Mouse (Mus musculus) embryonic fibroblast, embryonic 13.5 days (primary cell): ENCODE results near the gene Nppa. TPM values are rescaled to one million over a fixed set of nuclear protein-coding genes. Genes with fewer than 3 reads are reported as not detected.
A peak's percentile ranks its signal among the peaks of the same experiment; 100 is the strongest.

Experiments
- H3K27ac ChIP-seq: 2 replicates; pipeline ENCODE4 v1.5.1; 2012; ENCODE audit warnings: low read length, control low read depth, inconsistent platforms; ENCODE audit not compliant: insufficient read depth
- H3K4me1 ChIP-seq: 2 replicates; pipeline ENCODE4 v1.6.1; 2011; ENCODE audit warnings: low read length; ENCODE audit not compliant: control insufficient read depth, insufficient read depth
- H3K4me3 ChIP-seq: 2 replicates; pipeline ENCODE4 v1.5.1; 2011; ENCODE audit warnings: mild to moderate bottlenecking, control low read depth, low read length; ENCODE audit not compliant: insufficient read depth
- CTCF ChIP-seq: IDR thresholded peaks from 2 replicates; pipeline ENCODE4 v1.5.1; 2011; ENCODE audit warnings: mild to moderate bottlenecking, control low read depth, low read length, moderate library complexity, borderline replicate concordance; ENCODE audit not compliant: insufficient read depth
- POLR2A ChIP-seq: IDR thresholded peaks from 2 replicates; pipeline ENCODE4 v1.6.1; 2011; ENCODE audit warnings: low read depth, mild to moderate bottlenecking, control low read depth, low read length, moderate library complexity
- polyA plus RNA-seq: library from polyadenylated mRNA; stranded (reverse); fragments of >200 nt; gene quantifications from 2 replicates; pipeline ENCODE4 v1.2.4, GENCODE M21; 2011; ENCODE audit warnings: low read depth; ENCODE audit not compliant: missing spikeins, insufficient read length

Gene Nppa
- polyA plus RNA-seq: 1.4 TPM in 1 of 2 replicates, not detected in the other

DNA sequence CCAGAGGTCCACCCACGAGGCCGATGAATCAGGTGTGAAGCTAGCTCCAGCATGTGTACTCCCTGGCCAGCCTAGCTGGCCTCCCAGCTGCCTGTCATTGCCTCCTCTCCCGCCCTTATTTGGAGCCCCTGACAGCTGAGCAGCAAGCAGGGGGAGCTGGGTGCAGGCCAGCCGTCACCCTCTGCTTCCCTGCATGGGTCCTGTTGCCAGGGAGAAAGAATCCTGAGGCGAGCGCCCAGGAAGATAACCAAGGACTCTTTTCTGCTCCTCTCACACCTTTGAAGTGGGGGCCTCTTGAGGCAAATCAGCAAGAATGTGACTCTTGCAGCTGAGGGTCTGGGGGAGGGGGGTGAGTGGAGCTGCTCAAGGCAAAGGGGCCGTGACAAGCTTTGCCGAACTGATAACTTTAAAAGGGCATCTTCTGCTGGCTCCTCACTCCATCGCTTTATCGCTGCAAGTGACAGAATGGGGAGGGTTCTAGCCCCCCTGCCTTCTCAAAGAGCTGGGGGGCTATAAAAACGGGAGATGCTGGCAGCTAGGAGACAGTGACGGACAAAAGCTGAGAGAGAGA is at the start of gene Nppa:
TSS of gene Nppa (plus strand) at position 521 of the 571 bp plus-strand sequence.
- peaks cover 8% of the 10 kb centered on the region for H3K4me1 ChIP-seq
- TF ChIP-seq CTCF (no peak), POLR2A (no peak)
- no peak within 1 kb of the TSS for H3K27ac ChIP-seq
- no peak within 1 kb of the TSS for H3K4me3 ChIP-seq

DNA sequence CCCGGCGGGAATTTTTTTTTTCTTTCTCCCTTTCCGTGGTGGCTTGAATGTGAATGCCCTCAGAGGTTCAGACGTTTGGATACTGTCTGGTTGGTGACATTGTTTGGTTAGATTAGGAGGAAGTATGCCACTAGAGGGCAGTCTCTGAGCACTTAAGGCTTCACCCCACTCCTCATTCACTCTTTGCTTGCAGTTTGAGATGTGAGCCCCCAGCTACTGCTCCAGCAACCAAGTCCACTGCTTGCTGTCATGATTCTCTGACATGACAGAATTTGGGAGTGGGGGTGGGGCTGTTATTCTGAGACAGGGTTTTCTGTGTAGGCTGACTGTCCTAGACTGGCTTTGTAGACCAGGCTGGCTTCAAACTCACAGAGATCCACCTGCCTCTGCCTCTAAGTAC is 46.9 kb upstream of the Nppa start:
- H3K4me3 ChIP-seq: no peak overlapping the region
- H3K4me1 ChIP-seq: no peaks in the 10 kb centered on the region
- TF ChIP-seq CTCF: no peak
- TF ChIP-seq POLR2A: no peak
- no peak overlapping the region for H3K27ac ChIP-seq

DNA sequence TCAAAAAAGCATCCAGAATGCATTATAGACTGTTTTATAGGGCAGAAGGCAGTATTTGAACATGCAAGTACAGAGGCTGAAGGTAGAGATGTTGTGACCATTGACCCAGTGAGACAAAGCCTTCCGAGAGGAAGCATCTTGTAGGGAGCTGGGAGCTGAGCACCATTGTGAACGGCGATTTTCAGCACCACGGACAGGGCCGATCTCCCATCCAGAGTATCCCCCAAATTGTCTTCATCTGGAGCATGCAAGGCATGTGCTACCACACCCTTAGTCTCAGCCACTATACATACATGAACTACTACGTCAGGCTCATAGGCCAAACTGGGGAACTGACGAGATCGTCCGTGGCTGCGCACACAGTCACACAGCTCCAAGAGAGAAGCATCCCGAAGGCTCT is 43.4 kb upstream of the Nppa start:
- Histone ChIP-seq H3K27ac (no peak overlapping the region), H3K4me1 (no peaks in the 10 kb centered on the region), H3K4me3 (no peak overlapping the region)
- TF ChIP-seq POLR2A (no peak), CTCF (no peak)

DNA sequence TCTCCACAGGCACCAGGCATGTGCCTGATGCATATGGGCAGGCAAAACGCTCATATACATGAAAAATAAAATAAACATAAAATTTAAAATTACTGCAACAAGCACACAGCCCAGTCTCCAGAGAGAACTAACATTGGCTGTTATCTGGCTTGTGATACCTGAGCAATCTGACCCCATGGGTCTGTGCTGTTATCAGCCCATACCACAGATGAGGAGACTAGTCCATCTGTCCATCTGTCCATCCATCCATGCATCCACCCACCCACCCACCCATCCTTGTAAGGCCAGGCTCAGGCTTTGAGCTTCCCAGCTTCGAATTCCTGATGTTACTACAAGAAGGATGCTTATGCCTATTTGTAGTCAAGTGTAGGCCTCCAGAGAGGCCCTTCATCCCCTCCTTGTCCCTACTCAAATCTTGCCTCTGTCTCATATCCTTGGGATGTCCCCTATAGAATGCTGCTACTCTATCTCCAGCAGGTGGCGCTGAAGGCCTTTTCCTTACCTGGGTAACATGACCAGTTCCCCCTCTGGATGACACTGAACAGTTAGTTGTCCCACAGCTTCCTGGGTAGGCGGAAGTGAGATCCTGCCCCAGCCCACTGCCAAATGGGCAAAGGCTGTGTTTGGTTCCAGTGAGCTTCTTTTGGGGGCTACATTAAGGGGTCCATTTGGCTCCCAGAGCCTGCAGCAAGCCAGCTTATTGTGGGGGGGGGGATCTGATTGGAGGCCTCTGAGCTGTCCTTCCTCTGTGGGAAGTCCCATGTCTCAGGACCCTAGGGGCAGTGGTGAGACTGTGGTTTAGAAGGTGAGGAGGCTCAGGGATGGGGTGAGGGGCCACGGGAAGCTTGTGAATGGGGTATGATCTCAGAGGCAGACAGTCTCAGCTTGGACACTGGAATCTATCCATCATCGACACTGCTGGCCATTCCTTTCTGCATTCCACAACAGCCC is 40.4 kb upstream of the Nppa start:
- H3K27ac ChIP-seq: no peak overlapping the region
- TF ChIP-seq CTCF (peak; percentile 48; the same call in 1 of the 2 replicates), POLR2A (no peak)
- no peak overlapping the region for H3K4me3 ChIP-seq
- no peaks in the 10 kb centered on the region for H3K4me1 ChIP-seq

DNA sequence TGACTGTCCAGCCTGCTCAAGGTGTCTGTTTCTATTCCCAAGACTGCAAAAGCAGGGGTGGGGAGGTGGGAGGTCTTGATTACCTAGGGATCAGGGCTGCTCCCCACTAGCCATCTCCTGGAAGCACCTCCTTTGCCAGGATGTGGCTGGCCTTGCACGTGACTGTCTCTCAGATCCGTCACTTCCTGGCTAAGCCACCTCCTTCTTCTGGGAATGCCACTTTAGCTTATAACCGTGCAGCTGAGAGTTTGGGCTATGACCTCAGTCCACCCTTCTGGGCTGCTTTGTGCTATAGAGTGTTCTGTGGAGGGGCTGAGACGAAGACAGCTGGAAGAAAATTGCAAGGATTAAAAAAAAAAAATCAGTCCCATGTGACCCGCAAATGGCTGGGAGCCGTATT is 37.7 kb upstream of the Nppa start:
- Histone ChIP-seq H3K4me1 (no peaks in the 10 kb centered on the region), H3K27ac (no peak overlapping the region), H3K4me3 (no peak overlapping the region)
- TF ChIP-seq POLR2A (no peak), CTCF (no peak)

DNA sequence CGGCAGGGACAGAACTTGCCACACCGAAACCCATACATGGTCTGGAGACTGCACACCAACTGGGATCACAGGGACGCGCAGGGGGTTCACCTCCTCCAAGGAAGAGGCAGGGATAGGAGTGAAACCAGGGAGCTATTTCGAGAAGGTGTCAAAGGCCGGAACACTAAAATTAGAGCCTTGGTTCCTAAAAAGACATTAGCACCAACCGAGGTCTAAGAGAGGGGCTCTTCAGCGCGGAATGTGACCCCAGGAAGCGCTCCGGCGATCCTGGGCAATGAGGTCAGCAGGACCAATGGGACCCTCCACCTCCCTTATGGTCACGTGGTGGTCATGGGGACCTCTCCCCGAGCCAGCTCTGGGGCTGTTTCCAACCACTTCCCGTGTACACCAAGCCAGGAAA is 36.9 kb upstream of the Nppa start:
- no peaks in the 10 kb centered on the region for H3K4me1 ChIP-seq
- H3K27ac ChIP-seq: no peak overlapping the region
- no peak for TF ChIP-seq POLR2A
- TF ChIP-seq CTCF: no peak
- no peak overlapping the region for H3K4me3 ChIP-seq

DNA sequence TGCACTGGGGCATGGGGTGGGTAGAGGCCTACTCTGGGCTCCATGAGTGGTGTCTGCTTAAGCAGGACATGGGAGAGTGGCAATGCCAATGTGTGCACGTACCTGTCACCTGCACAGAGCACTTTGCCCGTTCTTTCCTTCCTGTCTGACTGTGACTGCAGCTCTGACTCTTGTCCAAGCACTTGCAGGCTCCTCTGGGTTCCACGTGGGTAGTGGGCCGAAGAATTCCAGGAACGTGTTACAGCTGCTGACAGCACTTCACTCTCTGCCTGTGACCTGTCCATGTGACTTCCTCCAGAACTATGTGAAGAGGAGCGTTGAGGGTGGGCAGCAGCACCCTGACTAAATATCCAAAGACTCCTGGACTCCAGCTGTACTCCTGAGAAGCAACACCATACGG is 34.8 kb upstream of the Nppa start:
- TF ChIP-seq CTCF: no peak
- no peak for TF ChIP-seq POLR2A
- Histone ChIP-seq H3K4me3 (no peak overlapping the region), H3K27ac (no peak overlapping the region), H3K4me1 (no peaks in the 10 kb centered on the region)

DNA sequence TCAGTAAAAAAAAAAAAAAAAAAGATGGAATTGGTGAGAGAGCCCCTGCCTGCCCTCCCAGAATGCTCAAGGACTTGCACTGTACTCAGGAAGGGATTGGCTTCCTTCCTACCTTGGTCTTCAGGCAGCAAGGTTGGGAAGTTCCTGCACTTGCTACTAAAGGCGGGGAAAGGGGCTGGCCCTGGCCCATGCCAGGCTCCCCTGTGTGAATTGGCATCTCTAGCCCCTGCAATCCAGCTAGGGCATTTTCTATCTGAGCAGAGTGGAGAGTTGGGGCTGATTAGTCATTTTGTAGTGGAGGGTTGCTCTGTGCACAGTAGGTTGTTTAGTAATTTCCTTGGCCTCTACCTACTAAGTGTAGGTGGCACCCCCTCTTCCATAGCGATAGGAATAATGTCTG is 31.7 kb upstream of the Nppa start:
- Histone ChIP-seq H3K4me1 (no peaks in the 10 kb centered on the region), H3K27ac (no peak overlapping the region), H3K4me3 (no peak overlapping the region)
- TF ChIP-seq POLR2A (no peak), CTCF (no peak)

DNA sequence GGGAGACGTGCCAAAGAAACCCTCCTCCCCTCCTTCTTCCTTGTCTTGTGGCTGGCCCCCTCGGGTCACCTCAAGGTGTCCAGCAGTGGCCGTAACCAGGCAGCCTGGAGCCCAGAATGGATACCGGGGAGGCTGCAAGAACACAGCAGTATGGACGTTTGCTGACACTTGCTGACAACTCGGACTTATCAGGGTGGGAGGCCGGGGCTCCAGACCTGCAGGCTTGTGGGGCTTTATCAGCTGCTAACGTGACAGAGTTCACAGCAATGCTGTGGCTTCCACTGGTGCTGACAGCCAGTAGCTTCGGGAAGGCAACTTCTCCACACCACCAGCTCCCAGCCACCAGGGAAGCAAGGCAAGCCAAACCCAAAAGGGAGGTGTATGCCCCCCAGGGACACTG is 31.2 kb upstream of the Nppa start:
- H3K27ac ChIP-seq: no peak overlapping the region
- no peak overlapping the region for H3K4me3 ChIP-seq
- no peaks in the 10 kb centered on the region for H3K4me1 ChIP-seq
- TF ChIP-seq CTCF: no peak
- no peak for TF ChIP-seq POLR2A

DNA sequence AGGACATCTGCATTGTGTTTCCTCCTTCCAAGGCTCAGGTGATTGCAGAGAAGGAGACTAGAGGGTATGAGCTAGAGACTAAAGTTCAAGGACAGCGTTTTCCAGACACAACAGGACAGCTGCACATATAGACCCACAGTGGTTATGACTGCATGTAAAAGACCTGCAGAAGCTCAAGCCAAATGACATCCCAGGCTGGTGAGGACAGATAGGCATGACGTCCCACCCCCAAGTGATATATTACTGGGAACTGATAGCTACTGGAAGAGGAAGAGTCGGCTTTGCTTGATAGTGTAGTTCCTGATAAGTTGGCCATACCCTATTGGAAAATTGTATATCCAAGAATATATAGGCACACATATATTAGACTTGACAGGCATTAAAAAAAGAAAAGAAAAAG is 24.3 kb upstream of the Nppa start:
- Histone ChIP-seq H3K4me3 (no peak overlapping the region), H3K27ac (no peak overlapping the region), H3K4me1 (no peaks in the 10 kb centered on the region)
- TF ChIP-seq CTCF (no peak), POLR2A (no peak)
